Mouse (Mus musculus): Measurements from ENCODE around the gene Atp5f1.

The Atp5f1 gene

GRCm38 (mm10) chr3:105900266-105900665 is 59.6 kb downstream of the Atp5f1 start:
- in situ Hi-C loops (cut with MboI, MseI), result no loop called here

GRCm38 (mm10) chr3:105899394-105900147 is 60.3 kb downstream of the Atp5f1 start:
- in situ Hi-C loops (cut with MboI, MseI), result loop anchor here (5.0 to 10.0 kb wide), 3 partner anchors 127 to 875 kb away; no protein-coding TSS in a partner anchor

- in situ Hi-C loops (cut with MboI, MseI), result loop anchor here (5.0 to 10.0 kb wide), 3 partner anchors 127 to 876 kb away; no protein-coding TSS in a partner anchor
Measured at GRCm38 (mm10) chr3:105898861-105899260, 61.0 kb downstream of the Atp5f1 start.

GRCm38 (mm10) chr3:105898325-105898724 is 61.6 kb downstream of the Atp5f1 start:
- in situ Hi-C loops (cut with MboI, MseI), result loop anchor here (5.0 to 10.0 kb wide), 3 partner anchors 126 to 876 kb away; no protein-coding TSS in a partner anchor

- in situ Hi-C loops (cut with MboI, MseI), result loop anchor here (5.0 to 10.0 kb wide), 3 partner anchors 125 to 878 kb away; no protein-coding TSS in a partner anchor
Measured at GRCm38 (mm10) chr3:105896811-105897210, 63.1 kb downstream of the Atp5f1 start.

GRCm38 (mm10) chr3:105894601-105895592 is 65.0 kb downstream of the Atp5f1 start:
- in situ Hi-C loops (cut with MboI, MseI), result loop anchor here (5.0 to 10.0 kb wide), 3 partner anchors 123 to 880 kb away; no protein-coding TSS in a partner anchor

GRCm38 (mm10) chr3:105893941-105894391 is 65.9 kb downstream of the Atp5f1 start:
- in situ Hi-C loops (cut with MboI, MseI), result loop anchor here (10.0 kb wide), 1 partner anchor 881 kb away; no protein-coding TSS in a partner anchor
